Mouse (Mus musculus): ENCODE measurements around the gene Gpr55. TPM values are rescaled to one million over a fixed set of nuclear protein-coding genes. Genes with fewer than 3 reads are reported as not detected.

The Gpr55 gene
- total RNA-seq, 2 experiments from 2014 or later = 0.08 TPM; not detected in 1

DNA sequence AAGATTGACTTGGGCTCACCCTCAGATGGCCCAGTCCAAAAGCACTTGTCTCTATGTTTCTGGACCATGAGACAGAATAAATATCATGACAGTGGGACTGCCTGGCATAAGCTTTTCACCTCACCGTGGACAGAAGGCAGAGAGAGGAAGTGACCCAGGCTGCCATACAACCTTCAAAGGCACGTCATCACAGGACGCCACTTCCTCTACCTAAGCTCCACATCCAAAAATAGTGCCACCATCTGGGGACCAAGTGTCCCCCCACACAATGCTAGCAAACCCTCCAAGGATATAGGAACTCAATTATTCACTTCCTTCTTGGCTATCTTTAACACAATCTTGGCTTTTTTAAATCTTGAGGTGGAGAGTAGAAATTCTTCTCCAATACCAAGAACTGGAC is 1.3 kb upstream of the Gpr55 start:
- DNase-seq (ENCODE audit: extremely low spot score in 1 of 2, low spot score in 2 of 2) = no peak
- intact Hi-C loops (cut with DNase I) = no loop called here

DNA sequence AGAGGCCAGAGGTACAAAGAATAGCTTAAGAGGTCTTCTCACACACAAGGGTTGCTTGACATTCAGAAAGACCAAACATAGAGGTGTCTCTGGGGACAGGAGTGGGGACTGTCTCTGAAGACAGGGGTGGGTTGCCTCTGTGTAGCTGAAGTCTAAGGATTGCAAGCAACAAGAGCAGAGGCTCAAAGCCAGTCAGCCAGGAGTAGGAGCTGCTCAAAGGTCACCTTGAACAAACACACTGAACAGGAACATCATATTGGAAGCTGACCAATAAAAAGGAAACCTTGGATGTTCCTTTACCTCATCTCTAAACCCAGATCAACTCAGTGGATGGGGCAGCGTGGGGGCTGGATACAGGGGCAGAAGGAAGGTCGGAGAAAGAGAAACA is 924 bp downstream of the Gpr55 start:
- DNase-seq (ENCODE audit: extremely low spot score in 1 of 2, low spot score in 2 of 2) = no peak
- intact Hi-C loops (cut with DNase I) = no loop called here

DNA sequence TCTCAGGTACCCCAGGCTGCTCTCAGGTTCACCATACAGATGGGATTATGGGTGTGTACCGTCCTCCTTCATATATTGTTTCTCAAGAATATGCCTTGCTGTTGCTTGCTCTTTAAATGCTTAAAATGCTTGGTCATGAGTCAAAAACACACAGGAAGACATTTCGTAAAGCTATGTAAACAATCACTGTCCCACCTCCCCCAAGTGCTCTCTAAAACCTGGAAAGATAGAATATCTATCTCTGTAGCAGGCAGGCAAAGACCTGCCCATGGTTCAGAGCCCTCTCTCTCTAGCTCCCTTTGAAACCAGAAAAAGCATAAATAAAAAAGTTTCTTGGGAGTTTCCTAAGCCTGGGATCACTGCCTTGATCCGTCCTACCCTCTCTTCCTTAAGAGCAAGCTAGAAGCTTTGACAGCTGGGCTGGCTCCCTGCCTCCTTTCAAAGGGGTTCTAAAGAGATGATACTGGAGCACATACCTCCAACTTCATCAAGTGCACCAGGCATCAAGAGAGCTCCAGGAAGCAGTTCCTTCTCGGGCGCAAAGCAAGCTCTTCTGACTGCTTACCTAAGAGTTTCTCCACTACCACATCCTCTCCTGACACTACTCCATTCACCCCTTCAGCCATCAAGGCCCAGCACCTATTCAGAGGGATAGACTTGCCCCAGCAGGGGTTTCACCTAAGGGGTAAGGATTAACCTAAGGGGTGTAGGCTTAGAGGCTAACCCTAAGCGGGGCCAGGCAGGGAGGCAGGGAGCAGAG is 1.5 kb downstream of the Gpr55 start:
- intact Hi-C loops (cut with DNase I) = no loop called here
- no peak for DNase-seq (ENCODE audit: extremely low spot score in 1 of 2, low spot score in 2 of 2)

- no peak for DNase-seq (ENCODE audit: extremely low spot score in 1 of 2, low spot score in 2 of 2)
- intact Hi-C loops (cut with DNase I) = no loop called here
Measured at GRCm38 (mm10) chr1:85957942-85958619, 2.7 kb downstream of the Gpr55 start.

- intact Hi-C loops (cut with DNase I) = no loop called here
- DNase-seq (ENCODE audit: extremely low spot score in 1 of 2, low spot score in 2 of 2) = no peak
Measured at GRCm38 (mm10) chr1:85957290-85957689, 3.5 kb downstream of the Gpr55 start.

GRCm38 (mm10) chr1:85955150-85955549 is 5.7 kb downstream of the Gpr55 start:
- no peak for DNase-seq (ENCODE audit: extremely low spot score in 1 of 2, low spot score in 2 of 2)
- intact Hi-C loops (cut with DNase I) = no loop called here

GRCm38 (mm10) chr1:85949085-85949684 is 11.6 kb downstream of the Gpr55 start:
- no peak for DNase-seq (ENCODE audit: extremely low spot score in 1 of 2, low spot score in 2 of 2)
- intact Hi-C loops (cut with DNase I) = no loop called here

GRCm38 (mm10) chr1:85942318-85942717 is 18.5 kb downstream of the Gpr55 start:
- intact Hi-C loops (cut with DNase I) = no loop called here
- no peak for DNase-seq (ENCODE audit: extremely low spot score in 1 of 2, low spot score in 2 of 2)

GRCm38 (mm10) chr1:85937323-85937722 is 23.5 kb downstream of the Gpr55 start:
- no peak for DNase-seq (ENCODE audit: extremely low spot score in 1 of 2, low spot score in 2 of 2)
- intact Hi-C loops (cut with DNase I) = loop anchor here (10.0 kb wide), 1 partner anchor 83 kb away; no protein-coding TSS in a partner anchor

GRCm38 (mm10) chr1:85936265-85936664 is 24.5 kb downstream of the Gpr55 start:
- intact Hi-C loops (cut with DNase I) = loop anchor here (10.0 kb wide), 1 partner anchor 81 kb away; no protein-coding TSS in a partner anchor
- DNase-seq (ENCODE audit: extremely low spot score in 1 of 2, low spot score in 2 of 2) = no peak

DNA sequence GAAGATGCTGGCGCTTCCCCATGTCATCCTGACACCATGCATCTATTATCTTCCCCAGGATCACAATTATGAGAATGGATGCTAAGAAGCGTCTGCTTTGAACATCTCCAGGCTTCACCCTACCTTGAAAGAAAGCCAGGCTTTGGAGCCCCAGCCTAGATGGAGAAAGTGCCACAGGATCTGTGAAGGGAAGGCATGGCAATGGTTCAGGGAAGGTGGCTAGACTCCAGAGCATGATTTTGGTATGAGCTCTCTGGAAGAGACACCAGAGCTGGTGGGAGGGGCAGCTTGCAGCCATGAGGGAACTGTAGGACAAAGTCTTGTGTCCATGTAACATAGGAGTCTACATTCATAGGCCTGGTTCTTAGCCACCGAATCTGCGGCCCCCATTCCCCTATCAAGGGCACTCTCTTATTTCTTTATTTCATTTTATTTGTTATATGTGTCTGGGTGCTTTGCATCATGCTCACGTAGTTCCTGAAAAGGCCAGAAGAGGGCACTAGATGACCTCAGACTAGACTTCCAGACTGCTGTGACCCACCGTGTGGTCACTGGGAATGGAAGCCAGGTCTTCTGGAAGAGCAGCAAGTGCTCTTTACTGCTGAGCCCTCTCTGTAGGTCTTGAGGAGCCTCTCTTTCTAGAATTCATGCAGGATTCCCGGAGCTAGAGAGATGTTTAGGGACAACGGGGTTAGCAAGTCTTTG is 25.5 kb downstream of the Gpr55 start:
- intact Hi-C loops (cut with DNase I) = loop anchor here (2.0 to 10.0 kb wide), 2 partner anchors 74 to 80 kb away; no protein-coding TSS in a partner anchor
- peak in 1 of 2 experiments; percentile 67 for DNase-seq (ENCODE audit: extremely low spot score in 1 of 2, low spot score in 2 of 2)

GRCm38 (mm10) chr1:85934560-85934959 is 26.2 kb downstream of the Gpr55 start:
- intact Hi-C loops (cut with DNase I) = loop anchor here (2.0 to 10.0 kb wide), 3 partner anchors 37 to 80 kb away; no protein-coding TSS in a partner anchor
- no peak for DNase-seq (ENCODE audit: extremely low spot score in 1 of 2, low spot score in 2 of 2)

GRCm38 (mm10) chr1:85933631-85934465 is 27.0 kb downstream of the Gpr55 start:
- intact Hi-C loops (cut with DNase I) = loop anchor here (2.0 to 10.0 kb wide), 3 partner anchors 37 to 79 kb away; no protein-coding TSS in a partner anchor
- DNase-seq (ENCODE audit: extremely low spot score in 1 of 2, low spot score in 2 of 2) = peak in 1 of 2 experiments; percentile 57

DNA sequence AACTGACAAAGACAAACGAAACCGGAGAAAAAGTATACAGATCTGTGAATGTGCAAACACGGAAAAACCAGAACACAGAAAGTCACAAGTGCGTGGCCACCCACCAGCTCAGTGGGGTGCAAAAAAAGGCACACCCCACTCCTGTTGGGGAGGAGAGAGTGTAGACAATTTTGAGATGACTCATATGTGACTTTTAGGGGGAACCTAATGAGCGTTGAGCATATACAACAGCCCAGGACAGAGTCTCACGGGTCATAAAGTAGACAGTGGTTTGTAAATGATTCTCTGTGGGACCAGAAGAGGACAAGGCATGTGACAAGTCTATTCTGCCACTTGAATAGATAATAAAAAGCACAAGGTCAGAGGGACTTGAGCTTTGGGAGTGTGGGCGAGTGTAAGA is 27.6 kb downstream of the Gpr55 start:
- intact Hi-C loops (cut with DNase I) = loop anchor here (5.0 to 10.0 kb wide), 2 partner anchors 36 to 78 kb away; no protein-coding TSS in a partner anchor
- DNase-seq (ENCODE audit: extremely low spot score in 1 of 2, low spot score in 2 of 2) = no peak

DNA sequence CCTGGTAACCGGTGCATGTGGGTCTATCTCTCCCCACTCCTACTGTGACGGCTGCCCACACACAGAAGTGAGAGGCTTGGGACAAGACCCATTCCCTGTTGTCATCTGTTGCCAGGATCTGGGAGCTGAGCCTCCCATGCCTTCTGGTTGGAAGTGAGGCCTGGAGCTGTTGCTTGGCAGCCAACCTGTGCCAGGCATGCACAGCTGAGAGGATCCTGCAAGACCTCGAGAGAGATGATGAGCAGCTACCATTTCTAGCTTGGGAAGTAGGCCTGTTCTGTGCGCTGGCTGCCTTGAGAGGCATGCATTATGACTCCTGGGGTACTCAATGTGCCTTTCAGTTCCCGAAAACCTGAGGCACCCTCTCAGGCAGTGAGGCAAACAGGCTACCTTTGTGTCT is 29.6 kb downstream of the Gpr55 start:
- intact Hi-C loops (cut with DNase I) = loop anchor here (5.0 to 10.0 kb wide), 2 partner anchors 34 to 76 kb away; no protein-coding TSS in a partner anchor
- no peak for DNase-seq (ENCODE audit: extremely low spot score in 1 of 2, low spot score in 2 of 2)

- intact Hi-C loops (cut with DNase I) = no loop called here
- no peak for DNase-seq (ENCODE audit: extremely low spot score in 1 of 2, low spot score in 2 of 2)
Measured at GRCm38 (mm10) chr1:85929406-85929805, 31.4 kb downstream of the Gpr55 start.

GRCm38 (mm10) chr1:85928688-85929065 is 32.1 kb downstream of the Gpr55 start:
- no peak for DNase-seq (ENCODE audit: extremely low spot score in 1 of 2, low spot score in 2 of 2)
- intact Hi-C loops (cut with DNase I) = no loop called here

DNA sequence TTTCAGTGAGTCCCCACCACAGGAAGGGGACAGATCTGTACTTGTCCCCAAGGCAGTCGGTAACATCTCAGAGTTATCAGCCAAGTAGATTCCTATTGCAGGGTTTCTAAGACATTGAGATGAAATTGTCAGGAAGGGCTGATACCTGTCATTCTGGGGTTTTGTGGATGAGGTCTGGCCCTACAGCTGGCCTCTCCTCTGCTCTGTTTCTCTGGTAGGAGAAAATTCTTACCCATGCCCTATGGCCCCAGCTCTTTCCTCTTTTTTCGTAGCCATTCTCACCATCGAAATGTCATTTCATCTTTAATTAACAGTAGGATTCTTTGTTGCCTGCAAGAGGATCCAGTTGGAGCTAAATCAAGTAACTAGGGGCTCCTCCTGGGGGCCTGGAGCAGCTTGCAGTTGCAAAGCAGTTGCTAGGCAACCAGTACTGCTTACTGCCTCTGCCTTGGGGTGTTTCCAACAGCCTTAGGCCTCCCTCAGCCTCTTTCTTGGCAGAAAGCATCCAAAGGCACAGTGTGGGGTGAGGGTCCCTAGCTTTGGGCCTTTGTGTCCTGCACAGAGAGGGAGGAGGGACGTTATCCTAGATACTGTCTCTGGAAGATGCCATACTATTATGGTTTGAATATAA is 32.6 kb downstream of the Gpr55 start, which contains the start of gene 4933407L21Rik:
Gene 4933407L21Rik, plus strand, starts transcription at position 427 of the 631 bp plus-strand sequence.
- intact Hi-C loops (cut with DNase I) = no loop called here

More for the DNA sequence above, 32.6 kb downstream of the Gpr55 start, which contains the start of gene 4933407L21Rik:
- DNase-seq (ENCODE audit: extremely low spot score in 1 of 2, low spot score in 2 of 2) = peak; percentile 76 to 88
